Mouse (Mus musculus): ENCODE measurements around the gene Poln.

The Poln gene

GRCm38 (mm10) chr5:34186961-34187391 lies 17.7 kb upstream of the Poln start:
- in situ Hi-C loops (cut with MboI) = no loop called here

DNA sequence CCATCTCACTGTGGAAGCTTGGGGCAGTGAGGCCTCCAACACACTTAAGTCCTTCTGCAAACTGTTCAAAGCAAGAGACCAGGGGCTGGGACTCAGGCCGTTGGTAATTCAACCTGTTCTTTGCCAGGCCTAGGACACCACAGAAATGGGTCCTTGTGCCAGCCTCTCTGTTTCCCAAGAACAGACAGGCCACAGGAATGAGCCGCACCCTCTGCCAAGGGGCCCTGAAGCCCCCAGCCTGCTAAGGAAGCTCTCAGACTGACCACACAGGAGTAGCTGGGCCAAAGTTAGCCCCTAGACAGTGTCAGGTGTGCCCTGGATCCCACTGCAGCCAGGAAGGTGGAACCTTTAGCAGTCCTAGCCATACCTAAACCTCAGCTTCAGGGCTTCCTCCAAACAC lies 17.1 kb upstream of the Poln start:
- in situ Hi-C loops (cut with MboI) = no loop called here

DNA sequence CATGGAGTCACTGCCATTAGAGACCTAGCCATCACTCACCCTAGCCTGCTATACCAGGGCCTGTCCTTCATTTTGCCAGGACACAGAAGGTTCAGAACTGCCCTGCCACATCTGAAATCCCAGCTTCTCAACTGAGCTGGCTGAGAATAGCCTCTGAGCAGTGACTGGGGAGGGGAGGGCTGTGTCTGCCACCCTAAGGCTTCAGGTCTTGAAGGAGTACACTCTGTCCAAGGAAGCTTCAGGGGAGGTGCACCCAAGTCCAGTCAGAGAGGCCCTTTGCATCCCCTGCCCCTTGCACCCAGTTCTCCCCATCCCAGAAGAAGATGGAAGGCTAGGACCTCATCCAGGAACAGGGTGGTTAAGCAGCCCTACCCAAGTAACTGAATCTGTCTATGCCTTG lies 16.5 kb upstream of the Poln start:
- in situ Hi-C loops (cut with MboI) = no loop called here

GRCm38 (mm10) chr5:34185051-34185580 lies 15.9 kb upstream of the Poln start:
- in situ Hi-C loops (cut with MboI) = no loop called here

- in situ Hi-C loops (cut with MboI) = no loop called here
These were observed 14.7 kb upstream of the Poln start for GRCm38 (mm10) chr5:34183976-34184375.

GRCm38 (mm10) chr5:34183156-34183880 lies 14.1 kb upstream of the Poln start:
- in situ Hi-C loops (cut with MboI) = no loop called here

GRCm38 (mm10) chr5:34182486-34182885 lies 13.2 kb upstream of the Poln start:
- in situ Hi-C loops (cut with MboI) = no loop called here

DNA sequence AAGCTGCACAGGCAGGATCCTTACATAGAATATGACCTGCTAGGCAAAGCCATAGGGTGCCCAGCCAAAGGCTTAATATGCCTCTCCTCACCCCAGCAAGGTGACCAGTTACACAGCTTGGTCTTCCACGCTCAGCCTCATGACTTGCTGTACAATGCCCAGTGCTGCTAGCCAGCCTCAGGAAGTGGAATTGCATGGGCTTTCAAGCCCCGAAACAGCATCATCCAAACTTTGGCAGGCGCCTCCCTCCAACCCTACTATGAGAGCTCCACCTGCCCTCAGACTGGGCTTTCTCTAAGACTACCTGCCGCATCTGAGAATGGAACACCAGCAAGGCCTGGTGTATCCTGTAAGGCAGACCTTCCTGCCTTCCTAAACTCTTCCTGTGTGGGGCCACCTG lies 8.6 kb upstream of the Poln start:
- in situ Hi-C loops (cut with MboI) = no loop called here

GRCm38 (mm10) chr5:34177091-34177490 lies 7.8 kb upstream of the Poln start:
- in situ Hi-C loops (cut with MboI) = no loop called here

- in situ Hi-C loops (cut with MboI) = no loop called here
These were observed 7.4 kb upstream of the Poln start for GRCm38 (mm10) chr5:34176691-34177090.

- in situ Hi-C loops (cut with MboI) = no loop called here
These were observed 6.1 kb upstream of the Poln start for GRCm38 (mm10) chr5:34175403-34175694.

DNA sequence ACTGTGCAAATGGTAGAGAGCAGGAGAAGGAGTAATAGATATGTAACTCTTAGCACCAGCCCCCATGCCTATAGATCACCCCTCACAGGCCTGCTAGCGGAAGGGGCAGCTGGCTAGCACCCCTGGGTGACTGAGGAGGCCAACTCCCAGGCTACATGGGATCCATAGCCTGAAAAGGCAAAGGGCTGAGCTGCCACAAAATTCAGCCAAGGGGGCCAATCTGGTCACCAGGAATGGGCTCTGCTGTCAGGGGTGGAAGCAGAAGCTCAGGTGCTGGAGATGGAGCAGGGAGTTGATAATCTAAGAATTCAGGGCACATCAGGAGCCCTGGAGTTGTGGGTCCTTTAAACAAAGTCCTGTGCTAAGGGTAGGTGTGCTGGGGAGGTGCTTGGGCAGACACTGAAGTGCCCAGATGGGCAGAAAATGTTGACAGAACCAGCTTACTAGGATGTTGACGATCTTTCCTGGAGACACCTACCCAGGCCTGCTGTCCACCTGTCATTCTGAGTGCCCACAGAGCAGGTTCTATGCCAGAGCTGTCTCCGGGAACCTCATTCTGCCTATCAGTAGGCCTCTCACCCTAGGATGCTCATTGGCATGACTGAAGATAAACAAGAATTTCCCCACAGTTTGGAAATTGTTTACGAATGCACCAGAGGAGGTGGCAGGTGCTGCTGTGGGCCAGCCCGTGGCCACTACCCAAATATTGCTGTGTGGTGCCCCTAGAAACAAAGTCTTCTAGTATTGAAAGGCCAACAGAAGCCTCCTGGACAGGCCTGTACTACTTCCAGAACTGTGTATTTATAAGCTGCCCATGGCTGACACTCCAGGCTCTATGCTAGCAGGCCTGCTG lies 5.5 kb upstream of the Poln start:
- in situ Hi-C loops (cut with MboI) = no loop called here

- in situ Hi-C loops (cut with MboI) = no loop called here
These were observed 4.8 kb upstream of the Poln start for GRCm38 (mm10) chr5:34174021-34174420.

DNA sequence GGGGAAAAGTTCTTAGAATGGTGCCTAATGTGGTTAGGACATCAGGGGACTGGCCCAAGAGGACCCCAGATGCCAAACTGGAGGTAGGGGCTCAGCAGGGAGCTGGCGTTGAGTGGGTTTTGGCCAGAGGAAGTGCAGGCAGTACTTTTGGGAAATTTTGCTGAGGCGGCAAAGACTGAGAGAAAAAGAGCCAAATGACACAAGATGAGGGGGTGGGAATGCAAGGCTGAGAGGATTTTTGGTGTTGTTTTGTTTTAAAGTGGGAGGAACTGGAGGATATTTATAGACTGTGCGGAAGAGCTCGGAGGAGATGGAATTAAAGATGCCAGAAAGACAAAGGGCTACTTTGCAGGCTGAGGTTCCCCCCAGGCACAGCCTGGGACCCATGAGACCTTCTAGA lies 1.5 kb upstream of the Poln start:
- in situ Hi-C loops (cut with MboI) = no loop called here

DNA sequence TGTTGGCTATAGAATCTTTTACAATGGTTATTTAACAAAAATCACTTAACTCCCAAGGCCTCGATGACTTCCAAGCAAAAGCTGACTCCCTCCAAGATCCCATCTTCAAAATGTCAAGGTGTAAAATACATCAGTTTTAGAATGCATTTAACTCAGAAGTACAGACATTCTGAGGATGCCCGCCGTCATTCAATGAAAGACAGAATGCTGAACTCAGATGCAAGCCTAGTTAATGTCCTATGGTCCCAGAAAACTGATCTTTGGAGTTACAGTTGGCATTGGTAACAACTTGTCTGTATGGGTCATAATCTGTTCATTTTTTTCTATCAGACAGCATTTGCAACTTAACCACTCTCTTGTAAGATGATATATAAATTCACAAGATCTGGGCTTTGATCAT lies 706 bp upstream of the Poln start:
- in situ Hi-C loops (cut with MboI) = no loop called here

DNA sequence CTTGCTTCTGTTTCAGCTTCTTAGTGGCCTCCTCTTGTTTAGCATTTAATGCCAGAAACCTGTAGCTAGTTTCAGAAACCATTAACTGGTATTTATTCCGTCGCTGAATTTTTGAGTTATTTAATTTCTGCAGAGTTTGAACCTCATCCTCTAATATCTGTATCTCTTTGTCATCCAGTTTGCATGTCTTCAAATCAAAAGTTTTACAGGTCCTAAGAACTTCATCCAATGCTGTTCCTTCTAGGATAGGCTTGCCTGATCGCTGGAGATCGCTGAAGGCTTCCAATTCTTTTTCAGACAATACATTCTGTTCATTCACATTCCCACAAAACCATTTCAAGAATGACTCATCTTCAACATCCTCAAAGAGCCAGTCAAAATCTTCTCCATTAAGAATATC lies 1.4 kb downstream of the Poln start:
- in situ Hi-C loops (cut with MboI) = no loop called here

GRCm38 (mm10) chr5:34165793-34166192 lies 3.5 kb downstream of the Poln start:
- in situ Hi-C loops (cut with MboI) = no loop called here

DNA sequence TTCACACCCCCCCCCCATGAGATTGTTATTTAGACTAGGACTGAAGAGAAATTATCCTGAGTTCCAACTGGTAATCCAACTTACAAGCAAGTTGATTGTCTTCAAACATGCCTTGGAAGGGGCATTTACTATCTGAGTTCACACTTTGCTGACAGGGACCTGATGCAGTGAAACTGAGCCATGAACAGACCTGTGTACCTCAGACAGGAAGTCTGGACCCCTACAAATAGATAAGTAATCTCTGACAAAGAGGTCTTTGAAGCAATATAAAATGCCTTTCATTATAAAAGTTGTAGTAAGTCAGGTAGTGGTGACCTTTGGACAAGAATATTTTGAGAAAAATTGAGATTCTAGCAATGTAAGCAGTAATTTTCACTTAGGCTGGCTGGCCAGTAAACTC lies 20.8 kb downstream of the Poln start:
- in situ Hi-C loops (cut with MboI) = no loop called here

DNA sequence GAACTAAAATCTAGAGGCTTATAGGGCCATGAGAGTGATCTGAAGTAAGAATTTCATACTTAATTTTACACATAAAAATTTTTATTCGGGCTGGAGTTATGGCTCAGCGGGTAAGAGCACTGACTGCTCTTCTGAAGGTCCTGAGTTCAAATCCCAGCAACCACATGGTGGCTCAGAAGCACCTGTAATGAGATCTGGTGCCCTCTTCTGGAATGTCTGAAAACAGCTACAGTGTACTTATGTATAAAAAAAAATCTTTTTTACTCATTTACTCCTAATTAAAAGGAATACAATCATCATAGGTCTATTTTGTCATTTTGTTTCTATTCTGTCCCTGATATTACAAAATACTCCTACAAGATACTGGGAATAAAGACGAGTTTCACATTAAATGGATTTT lies 21.7 kb downstream of the Poln start:
- in situ Hi-C loops (cut with MboI) = no loop called here

DNA sequence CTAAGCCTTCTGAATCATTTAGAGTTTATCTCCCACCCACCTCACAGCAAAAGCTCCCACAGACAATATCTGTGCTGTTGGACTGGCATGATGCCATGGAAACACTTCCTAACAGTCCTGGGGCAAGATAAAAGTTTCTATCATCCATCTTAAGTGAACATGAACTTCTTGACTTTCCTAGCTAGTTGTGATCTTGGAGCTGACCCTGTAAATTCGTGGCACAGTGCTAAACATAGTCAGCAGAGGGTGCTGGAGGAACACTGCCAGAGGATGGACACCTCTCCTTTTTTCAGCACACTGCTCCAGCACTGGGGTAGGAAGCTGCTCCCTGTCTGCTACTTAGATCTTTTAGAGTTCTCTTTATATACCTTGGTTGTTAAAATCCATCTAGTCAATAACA lies 29.5 kb downstream of the Poln start:
- in situ Hi-C loops (cut with MboI) = no loop called here

GRCm38 (mm10) chr5:34132731-34133130 lies 36.5 kb downstream of the Poln start:
- in situ Hi-C loops (cut with MboI) = no loop called here

GRCm38 (mm10) chr5:34124131-34124530 lies 45.1 kb downstream of the Poln start:
- in situ Hi-C loops (cut with MboI) = no loop called here

- in situ Hi-C loops (cut with MboI) = no loop called here
These were observed 50.0 kb downstream of the Poln start for GRCm38 (mm10) chr5:34119121-34119856.

Measured in mature B cell (primary cell).